Mouse (Mus musculus) neural tube, embryonic 15.5 days (tissue): ENCODE measurements at regions not wholly inside any gene's neighbourhood (a gene's known extent, or its start where the extent isn't known, plus 50 kb on each side); places are given as distances from the start of the nearest gene placed in this dataset.

Experiments used
- ATAC-seq: fragments of 200-750 bp; cut with Nextera tagmentation; 2 replicates; pipeline ENCODE4 v1.8.0; 2017; ENCODE audit warnings: mild to moderate bottlenecking, moderate TSS enrichment, moderate library complexity; ENCODE audit not compliant: low FRiP score
- H3K27ac ChIP-seq: fragments of 300-500 bp; sonication (generic); replicated peaks from 2 replicates; pipeline ENCODE4 v1.5.1; 2015; ENCODE audit warnings: mild to moderate bottlenecking, inconsistent platforms
- H3K27me3 ChIP-seq: fragments of 300-500 bp; sonication (generic); replicated peaks from 2 replicates; pipeline ENCODE4 v1.6.1; 2015; ENCODE audit warnings: inconsistent platforms
- H3K36me3 ChIP-seq: fragments of 300-500 bp; sonication (generic); 2 replicates; pipeline ENCODE4 v1.6.1; 2015; ENCODE audit warnings: inconsistent platforms
- H3K4me1 ChIP-seq: fragments of 300-500 bp; sonication (generic); 2 replicates; pipeline ENCODE4 v1.6.1; 2015; ENCODE audit warnings: inconsistent platforms
- H3K4me2 ChIP-seq: fragments of 300-500 bp; sonication (generic); 2 replicates; pipeline ENCODE4 v1.6.1; 2015; ENCODE audit warnings: inconsistent platforms, mild to moderate bottlenecking, moderate library complexity
- H3K4me3 ChIP-seq: fragments of 300-500 bp; sonication (generic); replicated peaks from 2 replicates; pipeline ENCODE4 v1.5.1; 2015; ENCODE audit warnings: mild to moderate bottlenecking, inconsistent platforms
- H3K9ac ChIP-seq: fragments of 300-500 bp; sonication (generic); replicated peaks from 2 replicates; pipeline ENCODE4 v1.6.1; 2015; ENCODE audit warnings: mild to moderate bottlenecking, inconsistent platforms
- H3K9me3 ChIP-seq: fragments of 300-500 bp; sonication (generic); replicated peaks from 2 replicates; pipeline ENCODE4 v1.6.1; 2016; ENCODE audit warnings: inconsistent platforms
- WGBS: fragments of 180-500 bp; shearing (Covaris S2); methylation state at CpG from one replicate; pipeline ENCODE4 v1.1.7; 2015; ENCODE audit warnings: mixed read lengths; 5-methylcytosine and 5-hydroxymethylcytosine counted together

- 95% methylated on average over 5 of the region's 5 CpGs for WGBS
- no peak overlapping the region for H3K27ac ChIP-seq
- no peaks in the 10 kb centered on the region for H3K27me3 ChIP-seq
- H3K4me1 ChIP-seq = no peaks in the 10 kb centered on the region
- no peak for ATAC-seq
- no peak overlapping the region for H3K4me3 ChIP-seq
- H3K9me3 ChIP-seq = no peaks in the 10 kb centered on the region
- H3K36me3 ChIP-seq = no peaks in the 10 kb centered on the region
- H3K9ac ChIP-seq = no peak overlapping the region
- no peak overlapping the region for H3K4me2 ChIP-seq
Observed at GRCm38 (mm10) chr5:64433786-64434185, 277.7 kb downstream of the Tbc1d1 start.

- no peak overlapping the region for H3K9ac ChIP-seq
- H3K4me2 ChIP-seq = no peak overlapping the region
- no peaks in the 10 kb centered on the region for H3K27me3 ChIP-seq
- ATAC-seq = no peak
- 63% methylated on average over 3 of the region's 3 CpGs for WGBS
- H3K27ac ChIP-seq = no peak overlapping the region
- no peaks in the 10 kb centered on the region for H3K9me3 ChIP-seq
- H3K4me1 ChIP-seq = no peaks in the 10 kb centered on the region
- no peak overlapping the region for H3K4me3 ChIP-seq
- no peaks in the 10 kb centered on the region for H3K36me3 ChIP-seq
Observed at GRCm38 (mm10) chr5:64435491-64435890, 279.4 kb downstream of the Tbc1d1 start.

GRCm38 (mm10) chr5:64435958-64436357, 279.9 kb downstream of the Tbc1d1 start:
- Histone ChIP-seq H3K9ac (no peak overlapping the region), H3K36me3 (no peaks in the 10 kb centered on the region)
- 67% methylated on average over 2 of the region's 2 CpGs for WGBS

GRCm38 (mm10) chr5:64437720-64438119, 281.6 kb downstream of the Tbc1d1 start:
- Histone ChIP-seq H3K9me3 (no peaks in the 10 kb centered on the region), H3K4me1 (no peaks in the 10 kb centered on the region), H3K27ac (no peak overlapping the region), H3K27me3 (no peaks in the 10 kb centered on the region), H3K4me3 (no peak overlapping the region), H3K9ac (no peak overlapping the region), H3K4me2 (no peak overlapping the region), H3K36me3 (no peaks in the 10 kb centered on the region)
- 84% methylated on average over 5 of the region's 5 CpGs for WGBS
- no peak for ATAC-seq

More at GRCm38 (mm10) chr5:64435958-64436357, 279.9 kb downstream of the Tbc1d1 start:
- no peaks in the 10 kb centered on the region for H3K4me1 ChIP-seq
- H3K27ac ChIP-seq = no peak overlapping the region
- no peaks in the 10 kb centered on the region for H3K9me3 ChIP-seq
- no peaks in the 10 kb centered on the region for H3K27me3 ChIP-seq
- no peak overlapping the region for H3K4me3 ChIP-seq
- no peak for ATAC-seq
- no peak overlapping the region for H3K4me2 ChIP-seq

GRCm38 (mm10) chr5:64438446-64439134, 282.5 kb downstream of the Tbc1d1 start:
- Histone ChIP-seq H3K4me3 (no peak overlapping the region), H3K36me3 (no peaks in the 10 kb centered on the region), H3K4me2 (no peak overlapping the region), H3K9ac (no peak overlapping the region), H3K27ac (no peak overlapping the region), H3K9me3 (no peaks in the 10 kb centered on the region), H3K4me1 (no peaks in the 10 kb centered on the region), H3K27me3 (no peaks in the 10 kb centered on the region)
- ATAC-seq = no peak
- 79% methylated on average over 13 of the region's 13 CpGs for WGBS

GRCm38 (mm10) chr5:64447847-64448246, 291.7 kb downstream of the Tbc1d1 start:
- WGBS = 78% methylated on average over 4 of the region's 4 CpGs
- Histone ChIP-seq H3K9ac (no peak overlapping the region), H3K4me2 (no peak overlapping the region), H3K9me3 (no peaks in the 10 kb centered on the region), H3K27me3 (no peaks in the 10 kb centered on the region), H3K27ac (no peak overlapping the region), H3K36me3 (no peaks in the 10 kb centered on the region), H3K4me1 (no peaks in the 10 kb centered on the region), H3K4me3 (no peak overlapping the region)
- ATAC-seq = no peak

- Histone ChIP-seq H3K27ac (no peak overlapping the region), H3K4me3 (no peak overlapping the region), H3K4me1 (no peaks in the 10 kb centered on the region), H3K36me3 (no peaks in the 10 kb centered on the region), H3K9ac (no peak overlapping the region), H3K27me3 (no peaks in the 10 kb centered on the region), H3K4me2 (no peak overlapping the region), H3K9me3 (no peaks in the 10 kb centered on the region)
- 8% methylated on average over 1 of the region's 1 CpGs for WGBS
- ATAC-seq = no peak; the same call in 1 of the 2 replicates
Observed at GRCm38 (mm10) chr5:64452668-64453334, 296.7 kb downstream of the Tbc1d1 start.

- Histone ChIP-seq H3K4me3 (no peak overlapping the region), H3K9ac (no peak overlapping the region), H3K4me2 (no peak overlapping the region), H3K27ac (no peak overlapping the region), H3K9me3 (no peaks in the 10 kb centered on the region), H3K4me1 (no peaks in the 10 kb centered on the region), H3K27me3 (no peaks in the 10 kb centered on the region), H3K36me3 (no peaks in the 10 kb centered on the region)
- ATAC-seq = no peak
- WGBS = 92% methylated on average over 5 of the region's 5 CpGs
Observed at GRCm38 (mm10) chr5:64459807-64460206, 303.7 kb downstream of the Tbc1d1 start.

- Histone ChIP-seq H3K4me1 (no peaks in the 10 kb centered on the region), H3K36me3 (no peaks in the 10 kb centered on the region), H3K9ac (no peak overlapping the region), H3K4me3 (no peak overlapping the region), H3K27me3 (no peaks in the 10 kb centered on the region), H3K27ac (no peak overlapping the region), H3K4me2 (no peak overlapping the region), H3K9me3 (no peaks in the 10 kb centered on the region)
- 48% methylated on average over 1 of the region's 1 CpGs for WGBS
- ATAC-seq = no peak
Observed at GRCm38 (mm10) chr5:64460891-64461290, 304.8 kb downstream of the Tbc1d1 start.

GRCm38 (mm10) chr5:64461592-64461991, 305.5 kb downstream of the Tbc1d1 start:
- H3K9ac ChIP-seq = no peak overlapping the region
- no peaks in the 10 kb centered on the region for H3K9me3 ChIP-seq
- H3K4me2 ChIP-seq = no peak overlapping the region
- H3K27me3 ChIP-seq = 0 out of 2 replicates have a peak, but pooled peaks cover 2% of the 10 kb centered on the region
- H3K27ac ChIP-seq = no peak overlapping the region
- ATAC-seq = no peak
- H3K4me1 ChIP-seq = no peaks in the 10 kb centered on the region
- WGBS = 94% methylated on average over 4 of the region's 4 CpGs
- no peaks in the 10 kb centered on the region for H3K36me3 ChIP-seq
- no peak overlapping the region for H3K4me3 ChIP-seq

GRCm38 (mm10) chr5:64462411-64462810, 306.3 kb downstream of the Tbc1d1 start:
- no peaks in the 10 kb centered on the region for H3K9me3 ChIP-seq
- H3K27me3 ChIP-seq = 0 out of 2 replicates have a peak, but pooled peaks cover 2% of the 10 kb centered on the region
- no peaks in the 10 kb centered on the region for H3K36me3 ChIP-seq
- H3K4me3 ChIP-seq = no peak overlapping the region
- H3K4me2 ChIP-seq = no peak overlapping the region
- no peaks in the 10 kb centered on the region for H3K4me1 ChIP-seq
- ATAC-seq = no peak
- 78% methylated on average over 3 of the region's 3 CpGs for WGBS
- H3K9ac ChIP-seq = no peak overlapping the region
- H3K27ac ChIP-seq = no peak overlapping the region

GRCm38 (mm10) chr5:64463570-64463969, 307.5 kb downstream of the Tbc1d1 start:
- ATAC-seq = no peak
- Histone ChIP-seq H3K9me3 (no peaks in the 10 kb centered on the region), H3K9ac (no peak overlapping the region), H3K4me2 (no peak overlapping the region), H3K4me3 (no peak overlapping the region), H3K27me3 (0 out of 2 replicates have a peak, but pooled peaks cover 2% of the 10 kb centered on the region), H3K36me3 (no peaks in the 10 kb centered on the region), H3K27ac (no peak overlapping the region), H3K4me1 (no peaks in the 10 kb centered on the region)
- WGBS = 80% methylated on average over 5 of the region's 5 CpGs
